Mouse (Mus musculus): ENCODE results near the gene Saa2. TPM values are rescaled to one million over a fixed set of nuclear protein-coding genes. Genes with fewer than 3 reads are reported as not detected.

Saa2 gene
- total RNA-seq (2012; rRNA removed) (not detected in 2 replicates), total RNA-seq (2014; rRNA removed) (not detected in 2 replicates), polyA plus RNA-seq (2012; ENCODE audit: insufficient read length, low read depth) (not detected in 2 replicates)

DNA sequence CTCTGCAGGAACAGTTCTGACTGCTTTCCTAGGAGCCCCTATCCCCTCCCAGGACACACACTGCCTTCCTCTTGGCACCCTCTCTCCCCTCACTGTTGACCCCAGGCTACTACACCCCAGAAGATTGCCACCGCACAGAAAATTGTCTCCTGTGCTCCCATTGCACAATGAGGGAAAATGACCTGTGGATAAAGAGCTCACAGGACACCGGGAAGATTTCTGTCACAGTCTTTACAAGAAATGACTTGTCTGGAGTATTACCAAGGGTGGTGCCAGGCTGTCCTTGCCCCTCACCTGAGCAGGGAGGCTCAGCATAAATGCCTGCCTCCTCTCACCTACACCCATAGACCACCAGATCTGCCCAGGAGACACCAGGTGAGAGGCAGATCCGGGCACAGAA, at the start of gene Saa2:
Gene Saa2 (plus strand): TSS at position 301 of the 400 bp plus-strand sequence.
- TF ChIP-seq SMC3 (IDR thresholded peaks at IDR 0.05; ENCODE audit: low read depth, low read length) (no peak), UBTF (IDR thresholded peaks at IDR 0.05; ENCODE audit: low read depth, low read length) (no peak), MYC (IDR thresholded peaks at IDR 0.05; ENCODE audit: low read depth, low read length) (no peak), ZC3H11A (IDR thresholded peaks at IDR 0.05; ENCODE audit: low read depth, low read length) (no peak), HCFC1 (IDR thresholded peaks at IDR 0.05; ENCODE audit: low read depth, low read length) (no peak), MEF2A (IDR thresholded peaks at IDR 0.05; ENCODE audit: borderline replicate concordance, low read depth, low read length) (no peak), ZKSCAN1 (IDR thresholded peaks at IDR 0.05; ENCODE audit: borderline replicate concordance, low read depth, low read length) (no peak), PAX5 (IDR thresholded peaks at IDR 0.05; ENCODE audit: low read length) (no peak), ELF1 (IDR thresholded peaks at IDR 0.05; ENCODE audit: low read depth, low read length) (no peak), NRF1 (IDR thresholded peaks at IDR 0.05; ENCODE audit: low read depth, low read length) (no peak), POLR2AphosphoS2 (IDR thresholded peaks at IDR 0.05; ENCODE audit: low read depth, low read length) (no peak), RAD21 (IDR thresholded peaks at IDR 0.05; ENCODE audit: low read depth, low read length) (no peak), RCOR1 (conservative IDR thresholded peaks at IDR 0.05; ENCODE audit: low read depth, low read length) (no peak), CHD2 (IDR thresholded peaks at IDR 0.05; ENCODE audit: low read length) (no peak), MAFK (IDR thresholded peaks at IDR 0.05; ENCODE audit: insufficient replicate concordance, low read length) (no peak)
- Histone ChIP-seq H3K4me2 (ENCODE audit: insufficient read depth, low read depth, poor library complexity, severe bottlenecking) (no peak within 1 kb of the TSS), H3K9ac (ENCODE audit: insufficient read depth, low read depth) (no peak within 1 kb of the TSS), H3K4me3 (replicated peaks in 1 of 3; ENCODE audit: low read depth in 2 of 3, low read length in 2 of 3, poor library complexity in 1 of 3) (no peak within 1 kb of the TSS), H3K9me3 (replicated peaks; ENCODE audit: low read length) (no peaks in the 10 kb centered on the region), H3K27ac (ENCODE audit: insufficient read depth, low read depth) (no peak within 1 kb of the TSS), H3K27me3 (replicated peaks) (no peaks in the 10 kb centered on the region), H3K36me3 (replicated peaks in 1 of 2; ENCODE audit: control insufficient read depth in 1 of 2, insufficient read depth in 1 of 2, low read length in 1 of 2) (no peaks in the 10 kb centered on the region), H3K79me2 (replicated peaks; ENCODE audit: control insufficient read depth, extremely low read depth, insufficient read depth, poor library complexity, severe bottlenecking) (no peaks in the 10 kb centered on the region), H3K4me1 (ENCODE audit: control insufficient read depth in 1 of 2, insufficient read depth in 2 of 2) (peaks cover 12 to 35% of the 10 kb centered on the region in 2 experiments)
- dilution Hi-C loops (cut with MboI; ENCODE audit: extremely low pct_ligation_motif_present, extremely low pct_unique_long_range_greater_than_20kb, low sequenced_read_pairs) (no loop called here), in situ Hi-C loops (cut with MboI; ENCODE audit: low pct_ligation_motif_present, low pct_unique_long_range_greater_than_20kb, low sequenced_read_pairs) (no loop called here)
- DNase-seq (ENCODE audit: extremely low read depth), result no peak

DNA sequence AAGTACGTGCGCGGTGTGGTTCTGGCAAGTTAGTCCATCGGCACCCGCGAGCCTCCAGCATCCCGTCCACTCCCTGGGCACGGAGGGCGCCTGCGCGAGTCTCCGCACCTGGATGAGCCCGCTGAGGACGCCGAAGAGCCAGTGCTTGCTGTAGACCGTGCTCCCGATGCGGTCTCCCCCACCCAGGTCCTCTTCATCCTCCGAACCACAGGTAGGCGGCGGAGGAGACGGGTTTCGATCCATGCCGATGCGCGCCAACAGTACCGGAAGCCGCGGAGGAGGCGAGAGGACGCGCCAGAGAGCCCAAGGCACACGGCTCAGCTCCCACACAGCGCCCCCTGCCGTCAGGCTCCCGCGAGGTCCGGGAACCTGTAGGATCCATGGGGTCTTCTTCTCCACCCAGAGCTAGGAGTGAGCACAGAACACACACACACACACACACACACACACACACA, 41.2 kb upstream of the Saa2 start, which contains the start of gene Saal1:
Gene Saal1 (minus strand): TSS at position 291 of the 455 bp plus-strand sequence.
- peak within 1 kb of the TSS; percentile 74; the same call in 1 of the 2 replicates for H3K4me2 ChIP-seq (ENCODE audit: insufficient read depth, low read depth, poor library complexity, severe bottlenecking)
- peak; percentile 88 for DNase-seq (ENCODE audit: extremely low read depth)
- no peaks in the 10 kb centered on the region for H3K9me3 ChIP-seq (replicated peaks; ENCODE audit: low read length)
- peaks cover 3 to 36% of the 10 kb centered on the region in 2 experiments; a peak in 3 of 4 replicates for H3K4me1 ChIP-seq (ENCODE audit: control insufficient read depth in 1 of 2, insufficient read depth in 2 of 2)
- peaks cover 6% of the 10 kb centered on the region; the same call in 1 of the 2 replicates for H3K79me2 ChIP-seq (replicated peaks; ENCODE audit: control insufficient read depth, extremely low read depth, insufficient read depth, poor library complexity, severe bottlenecking)
- H3K4me3 ChIP-seq (replicated peaks in 1 of 3; ENCODE audit: low read depth in 2 of 3, low read length in 2 of 3, poor library complexity in 1 of 3), result peak within 1 kb of the TSS; percentile 79 to 88 (median 88)
- in situ Hi-C loops (cut with MboI; ENCODE audit: low pct_ligation_motif_present, low pct_unique_long_range_greater_than_20kb, low sequenced_read_pairs) (loop anchor here (5.0 kb wide), 1 partner anchor 57 kb away; no protein-coding TSS in a partner anchor), dilution Hi-C loops (cut with MboI; ENCODE audit: extremely low pct_ligation_motif_present, extremely low pct_unique_long_range_greater_than_20kb, low sequenced_read_pairs) (no loop called here)
- H3K9ac ChIP-seq (ENCODE audit: insufficient read depth, low read depth), result peak within 1 kb of the TSS; percentile 73
- H3K27ac ChIP-seq (ENCODE audit: insufficient read depth, low read depth), result peak within 1 kb of the TSS; percentile 82
- H3K27me3 ChIP-seq (replicated peaks), result no peaks in the 10 kb centered on the region
- peaks cover 13 to 28% of the 10 kb centered on the region in 2 experiments for H3K36me3 ChIP-seq (replicated peaks in 1 of 2; ENCODE audit: control insufficient read depth in 1 of 2, insufficient read depth in 1 of 2, low read length in 1 of 2)
- TF ChIP-seq PAX5 (IDR thresholded peaks at IDR 0.05; ENCODE audit: low read length) (no peak), BHLHE40 (IDR thresholded peaks at IDR 0.05; ENCODE audit: low read depth, low read length) (0 out of 2 replicates have a peak, but pooled peaks have one; percentile 30), JUN (IDR thresholded peaks at IDR 0.05; ENCODE audit: insufficient read depth, low read depth, low read length) (no peak), ZNF384 (IDR thresholded peaks at IDR 0.05; ENCODE audit: low read depth, low read length) (no peak), EP300 (IDR thresholded peaks at IDR 0.05; ENCODE audit: low read length) (no peak), RCOR1 (conservative IDR thresholded peaks at IDR 0.05; ENCODE audit: low read depth, low read length) (no peak), ZMIZ1 (IDR thresholded peaks at IDR 0.05; ENCODE audit: low read depth, low read length) (peak; percentile 59; the same call in 1 of the 2 replicates), MEF2A (IDR thresholded peaks at IDR 0.05; ENCODE audit: borderline replicate concordance, low read depth, low read length) (0 out of 2 replicates have a peak, but pooled peaks have one; percentile 35), POLR2A (IDR thresholded peaks at IDR 0.05; ENCODE audit: low read depth, low read length) (peak; percentile 88), UBTF (IDR thresholded peaks at IDR 0.05; ENCODE audit: low read depth, low read length) (no peak), CTCF (conservative IDR thresholded peaks at IDR 0.05 in 1 of 2, IDR thresholded peaks at IDR 0.05 in 1 of 2; ENCODE audit: low read depth in 2 of 2, low read length in 2 of 2) (peak in 1 of 2 experiments; percentile 71; a peak in 2 of 4 replicates), MXI1 (IDR thresholded peaks at IDR 0.05; ENCODE audit: low read depth, low read length) (no peak; the same call in none of the 2 replicates), IRF4 (IDR thresholded peaks at IDR 0.05; ENCODE audit: low read depth, low read length) (peak; percentile 63; the same call in 1 of the 2 replicates), NRF1 (IDR thresholded peaks at IDR 0.05; ENCODE audit: low read depth, low read length) (peak; percentile 73), USF2 (conservative IDR thresholded peaks at IDR 0.05; ENCODE audit: low read depth, low read length) (no peak), JUND (conservative IDR thresholded peaks at IDR 0.05; ENCODE audit: low read depth, low read length) (no peak), KAT2A (IDR thresholded peaks at IDR 0.05; ENCODE audit: insufficient replicate concordance, low read length) (peak; percentile 73; the same call in 1 of the 2 replicates), NELFE (IDR thresholded peaks at IDR 0.05; ENCODE audit: low read depth, low read length) (peak; percentile 86), ZKSCAN1 (IDR thresholded peaks at IDR 0.05; ENCODE audit: borderline replicate concordance, low read depth, low read length) (no peak), ETS1 (conservative IDR thresholded peaks at IDR 0.05; ENCODE audit: low read depth, low read length) (no peak), MYC (IDR thresholded peaks at IDR 0.05; ENCODE audit: low read depth, low read length) (0 out of 2 replicates have a peak, but pooled peaks have one; percentile 63), HCFC1 (IDR thresholded peaks at IDR 0.05; ENCODE audit: low read depth, low read length) (peak; percentile 75), TCF12 (IDR thresholded peaks at IDR 0.05; ENCODE audit: low read depth, low read length) (peak; percentile 76), ELF1 (IDR thresholded peaks at IDR 0.05; ENCODE audit: low read depth, low read length) (peak; percentile 80)

Data from CH12.LX (cell line).